Mouse (Mus musculus) liver, adult 2 months (tissue): ENCODE data around the gene Napb. TPM values are rescaled to one million over a fixed set of nuclear protein-coding genes. Genes with fewer than 3 reads are reported as not detected.

ENCODE experiments used
- DNase-seq: peaks from one replicate; pipeline ENCODE4 v3.0.0-alpha.2; 2011; ENCODE audit warnings: low read depth, low spot score; ENCODE audit errors: extremely low read depth
- H3K27ac ChIP-seq: fragments of 200-500 bp; replicated peaks from 2 replicates; pipeline ENCODE4 v1.5.1; 2012; ENCODE audit warnings: low read depth, mild to moderate bottlenecking, control low read depth, inconsistent platforms, low read length; ENCODE audit not compliant: insufficient read depth
- H3K27me3 ChIP-seq: fragments of 200-500 bp; 2 replicates; pipeline ENCODE4 v1.6.1; 2012; ENCODE audit warnings: mild to moderate bottlenecking, moderate library complexity, low read length, inconsistent platforms; ENCODE audit not compliant: control insufficient read depth, insufficient read depth
- H3K36me3 ChIP-seq: fragments of 200-500 bp; 2 replicates; pipeline ENCODE4 v1.6.1; 2012; ENCODE audit warnings: low read length, inconsistent platforms; ENCODE audit not compliant: control insufficient read depth, insufficient read depth
- H3K4me1 ChIP-seq: fragments of 200-500 bp; 2 replicates; pipeline ENCODE4 v1.6.1; 2011; ENCODE audit warnings: low read length; ENCODE audit not compliant: control insufficient read depth, insufficient read depth
- H3K4me3 ChIP-seq: fragments of 200-500 bp; 2 replicates; pipeline ENCODE4 v1.5.1; 2011; ENCODE audit warnings: low read depth, mild to moderate bottlenecking, control low read depth, low read length, moderate library complexity; ENCODE audit not compliant: insufficient read depth
- H3K79me2 ChIP-seq: fragments of 200-500 bp; 2 replicates; pipeline ENCODE4 v1.6.1; 2012; ENCODE audit warnings: inconsistent platforms, mild to moderate bottlenecking, low read length, moderate library complexity; ENCODE audit not compliant: control insufficient read depth, insufficient read depth
- H3K9ac ChIP-seq: fragments of 200-500 bp; 2 replicates; pipeline ENCODE4 v1.6.1; 2012; ENCODE audit warnings: low read depth, mild to moderate bottlenecking, control low read depth, inconsistent platforms, low read length
- CTCF ChIP-seq: fragments of 200-500 bp; IDR thresholded peaks from 2 replicates; pipeline ENCODE4 v1.5.1; 2011; ENCODE audit warnings: low read depth, low read length, control low read depth
- POLR2A ChIP-seq: fragments of 200-500 bp; IDR thresholded peaks from 2 replicates; pipeline ENCODE4 v1.6.1; 2011; ENCODE audit warnings: low read length, control low read depth; ENCODE audit not compliant: insufficient read depth; ENCODE audit errors: extremely low read depth
- WGBS: fragments of 180-500 bp; shearing (Covaris S2); methylation state at CpG from one replicate; pipeline ENCODE4 v1.1.7; 2018; 5-methylcytosine and 5-hydroxymethylcytosine counted together
- polyA plus RNA-seq: library from polyadenylated mRNA; depleted of rRNA; stranded (reverse); fragments of >200 nt; gene quantifications from 2 replicates; pipeline ENCODE4 v1.2.3, GENCODE M21; 2012
- total RNA-seq: library from RNA; depleted of rRNA; stranded (reverse); fragments of >200 nt; gene quantifications from 2 replicates; pipeline ENCODE4 v1.2.3, GENCODE M21; 2014

The Napb gene
- total and polyA plus RNA-seq, 2 experiments: 0.57 to 1.7 TPM

DNA sequence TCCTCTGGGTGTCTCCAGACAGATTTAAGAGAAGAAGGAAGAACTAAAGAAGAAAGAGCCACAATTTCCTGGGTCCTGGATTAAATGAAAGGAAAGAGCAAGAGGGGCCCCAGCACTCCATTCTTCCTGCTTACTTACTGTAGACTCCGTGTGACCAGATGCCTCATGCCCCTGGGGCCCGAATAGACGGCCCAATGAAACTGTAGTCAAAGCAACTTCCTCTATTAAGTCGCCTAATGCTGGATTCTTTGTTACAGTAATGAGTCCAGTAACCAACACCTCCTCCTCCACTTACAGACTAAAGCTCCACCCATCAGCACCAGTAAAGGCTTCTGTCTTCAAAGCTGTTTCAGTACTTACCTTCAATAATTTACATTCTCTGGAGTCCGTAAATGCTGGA is 33.7 kb downstream of the Napb start:
- TF ChIP-seq CTCF (no peak), POLR2A (no peak)
- Histone ChIP-seq H3K4me1 (no peaks in the 10 kb centered on the region), H3K36me3 (peaks cover 39% of the 10 kb centered on the region), H3K4me3 (no peak overlapping the region), H3K9ac (no peak overlapping the region), H3K27ac (no peak overlapping the region), H3K79me2 (0 out of 2 replicates have a peak, but pooled peaks cover 2% of the 10 kb centered on the region), H3K27me3 (no peaks in the 10 kb centered on the region)
- no peak for DNase-seq
- WGBS: 89% methylated on average over 5 of the region's 5 CpGs

DNA sequence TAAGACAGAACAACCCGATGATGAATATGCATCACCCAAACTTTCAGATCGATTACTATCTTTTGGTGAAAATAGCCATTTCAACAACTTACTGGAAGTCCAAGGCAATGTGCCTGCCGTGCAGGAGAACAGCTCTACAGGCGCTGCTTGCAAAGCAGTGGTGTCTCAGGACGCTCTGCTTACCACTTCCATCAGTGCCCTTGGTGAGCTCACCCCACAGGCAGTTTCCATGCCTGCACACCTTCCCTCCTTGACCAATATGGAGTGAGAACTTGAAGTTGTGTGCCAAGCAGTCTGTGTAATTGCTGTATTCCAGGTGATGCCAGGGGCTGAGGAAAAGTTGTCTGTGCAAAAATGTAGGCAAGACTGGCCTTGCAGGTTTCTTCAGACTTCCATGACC is 41.5 kb downstream of the Napb start:
- Histone ChIP-seq H3K9ac (no peak overlapping the region), H3K79me2 (no peaks in the 10 kb centered on the region; the same call in 1 of the 2 replicates), H3K4me1 (peaks cover 39% of the 10 kb centered on the region), H3K36me3 (peaks cover 46% of the 10 kb centered on the region), H3K4me3 (no peak overlapping the region), H3K27me3 (no peaks in the 10 kb centered on the region), H3K27ac (peak overlapping the region; percentile 45)
- no peak for DNase-seq
- TF ChIP-seq POLR2A (no peak), CTCF (no peak)
- WGBS: 87% methylated on average over 5 of the region's 5 CpGs

DNA sequence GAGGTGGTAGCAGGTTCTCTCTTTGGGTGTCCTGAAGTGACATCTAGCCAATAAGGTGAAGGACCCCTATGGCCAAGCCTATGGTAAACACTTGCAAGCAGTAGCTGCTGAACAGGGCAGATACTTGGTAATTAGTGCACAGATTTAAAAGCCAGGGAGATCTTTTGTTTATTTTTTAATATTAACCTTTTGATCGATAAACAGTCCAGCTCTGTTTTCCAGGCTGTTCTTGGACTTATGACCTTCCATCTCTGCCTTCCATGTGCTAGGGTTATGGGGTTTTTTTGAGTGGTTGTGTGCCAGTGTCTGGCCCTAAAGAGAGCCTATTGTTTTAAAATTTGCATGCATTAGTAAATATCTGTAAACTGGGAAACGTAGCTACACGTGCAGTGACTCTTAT is 42.0 kb downstream of the Napb start:
- no peak for TF ChIP-seq CTCF
- no peak for TF ChIP-seq POLR2A
- Histone ChIP-seq H3K27me3 (no peaks in the 10 kb centered on the region), H3K4me1 (peaks cover 40% of the 10 kb centered on the region), H3K27ac (peak overlapping the region; percentile 94), H3K79me2 (no peaks in the 10 kb centered on the region; the same call in 1 of the 2 replicates), H3K36me3 (peaks cover 41% of the 10 kb centered on the region), H3K4me3 (no peak overlapping the region), H3K9ac (peak overlapping the region; percentile 36)
- 39% methylated on average over 3 of the region's 3 CpGs for WGBS
- DNase-seq: peak; percentile 91

DNA sequence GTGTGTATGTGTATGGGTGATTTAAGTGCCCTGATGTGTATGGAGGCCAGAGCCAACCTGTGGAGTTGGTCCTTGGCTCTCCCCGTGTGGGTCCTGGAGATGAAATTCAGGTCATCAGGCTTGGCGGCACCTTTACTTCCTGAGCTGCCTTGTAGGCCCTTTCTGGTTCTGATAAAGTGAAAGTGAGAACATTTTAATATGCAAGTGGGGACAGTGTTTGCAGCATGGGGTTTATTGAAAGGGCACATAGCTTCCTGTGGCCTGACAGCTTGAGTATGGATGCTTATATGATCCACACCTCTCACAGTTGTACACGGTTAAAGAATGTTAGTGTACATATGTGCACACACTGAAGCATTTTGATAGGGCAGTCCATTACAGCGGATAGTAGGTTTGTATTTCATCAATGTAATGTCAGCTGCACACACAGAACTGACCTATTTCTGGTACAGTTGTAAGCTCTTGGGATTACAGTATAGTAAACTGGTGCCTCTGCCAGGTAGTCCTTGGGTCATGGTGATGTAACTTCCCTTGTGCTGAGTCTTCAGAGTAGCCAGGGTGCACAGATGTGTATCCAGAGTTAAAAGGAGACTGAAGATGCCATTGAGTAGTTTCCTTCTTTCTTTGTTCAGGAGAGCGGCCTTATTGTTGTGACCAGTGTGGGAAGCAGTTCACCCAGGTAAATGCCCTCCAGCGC is 42.7 kb downstream of the Napb start:
- H3K27ac ChIP-seq: peak overlapping the region; percentile 94
- peak overlapping the region; percentile 36 for H3K9ac ChIP-seq
- WGBS: 41% methylated on average over 6 of the region's 6 CpGs
- no peak for TF ChIP-seq CTCF
- no peak for TF ChIP-seq POLR2A
- H3K36me3 ChIP-seq: peaks cover 39% of the 10 kb centered on the region
- H3K4me1 ChIP-seq: peaks cover 47% of the 10 kb centered on the region
- H3K4me3 ChIP-seq: no peak overlapping the region
- H3K27me3 ChIP-seq: no peaks in the 10 kb centered on the region
- peaks cover under 1% of the 10 kb centered on the region; the same call in 1 of the 2 replicates for H3K79me2 ChIP-seq
- peak; percentile 91 for DNase-seq

DNA sequence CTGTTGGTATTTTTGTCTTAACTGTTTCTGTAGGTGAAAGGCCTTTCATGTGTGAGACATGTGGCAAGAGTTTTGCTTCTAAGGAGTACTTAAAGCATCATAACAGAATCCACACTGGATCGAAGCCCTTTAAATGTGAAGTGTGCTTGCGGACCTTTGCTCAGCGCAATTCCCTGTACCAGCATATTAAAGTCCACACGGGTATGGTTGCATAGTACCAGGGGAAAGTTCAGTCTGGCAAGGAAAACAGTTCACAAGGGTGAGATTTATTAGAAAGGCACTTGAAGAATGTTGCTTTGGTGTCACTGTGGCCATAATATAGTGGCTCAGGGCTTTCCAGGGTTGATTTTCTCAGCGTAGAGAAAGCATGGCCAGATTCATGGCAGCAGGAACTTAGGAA is 44.3 kb downstream of the Napb start:
- Histone ChIP-seq H3K27me3 (no peaks in the 10 kb centered on the region), H3K36me3 (peaks cover 43% of the 10 kb centered on the region), H3K9ac (no peak overlapping the region; the same call in 1 of the 2 replicates), H3K27ac (peak overlapping the region; percentile 91), H3K79me2 (peaks cover 11% of the 10 kb centered on the region; the same call in 1 of the 2 replicates), H3K4me3 (no peak overlapping the region), H3K4me1 (peaks cover 53% of the 10 kb centered on the region)
- WGBS: 21% methylated on average over 5 of the region's 5 CpGs
- TF ChIP-seq POLR2A (no peak), CTCF (no peak)
- DNase-seq: peak; percentile 96

DNA sequence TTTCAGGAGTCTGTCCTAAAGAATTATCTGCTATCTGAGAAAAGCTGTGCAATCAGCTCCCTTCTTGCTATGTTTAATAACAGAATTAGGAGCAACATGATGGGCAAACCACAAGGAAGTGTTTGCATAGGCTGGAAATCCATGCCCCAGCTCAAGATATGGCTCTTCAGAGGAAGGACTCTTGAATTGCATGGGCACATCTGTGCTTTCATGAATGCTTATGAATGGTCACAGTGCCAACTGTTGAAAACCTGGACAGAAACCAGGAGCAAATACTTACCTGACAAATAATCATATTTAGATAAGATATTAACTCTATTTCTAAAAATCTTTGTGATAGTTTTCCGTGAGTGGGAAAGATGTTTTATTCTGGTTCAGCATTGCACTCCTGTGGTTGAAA is 45.4 kb downstream of the Napb start:
- WGBS: 23% methylated on average over 1 of the region's 1 CpGs
- peaks cover 17% of the 10 kb centered on the region; the same call in 1 of the 2 replicates for H3K79me2 ChIP-seq
- peaks cover 56% of the 10 kb centered on the region for H3K4me1 ChIP-seq
- TF ChIP-seq POLR2A (no peak), CTCF (no peak)
- peak overlapping the region; percentile 89 for H3K27ac ChIP-seq
- no peak overlapping the region for H3K4me3 ChIP-seq
- H3K36me3 ChIP-seq: peaks cover 35% of the 10 kb centered on the region
- peak; percentile 45 for DNase-seq
- no peaks in the 10 kb centered on the region for H3K27me3 ChIP-seq
- no peak overlapping the region for H3K9ac ChIP-seq
